Mouse (Mus musculus) duodenum, adult 2 months (tissue): ENCODE measurements around the gene Gm7257. TPM values are rescaled to one million over a fixed set of nuclear protein-coding genes. Genes with fewer than 3 reads are reported as not detected.

Experiments
- polyA plus RNA-seq: library from polyadenylated mRNA; depleted of rRNA; stranded (reverse); fragments of >200 nt; gene quantifications from 2 replicates; pipeline ENCODE4 v1.2.3, GENCODE M21; 2012; ENCODE audit warnings: low replicate concordance; rRNA removed

Gene Gm7257
- polyA plus RNA-seq: not detected in 2 replicates

DNA sequence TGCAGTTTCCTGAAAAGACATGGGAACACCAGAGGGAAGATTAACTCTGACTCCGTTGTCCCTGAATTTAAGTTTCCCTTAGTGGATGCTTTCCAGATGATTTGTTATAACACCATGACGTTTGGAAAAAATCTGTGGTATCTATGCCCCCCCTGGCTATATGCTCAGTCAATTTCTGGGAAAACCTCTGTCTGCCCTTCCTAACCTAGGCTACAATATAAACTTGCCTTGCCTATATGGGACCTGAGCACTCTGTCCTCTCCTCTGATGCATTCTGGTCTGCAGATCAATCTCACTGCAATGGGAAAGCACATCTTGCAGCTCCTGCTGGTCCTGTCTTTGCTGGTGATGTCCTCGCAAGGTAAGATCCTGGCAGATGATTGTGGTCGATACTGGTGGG is at the start of gene Gm7257:
Gene Gm7257, plus strand, starts transcription at position 301 of the 400 bp plus-strand sequence.

DNA sequence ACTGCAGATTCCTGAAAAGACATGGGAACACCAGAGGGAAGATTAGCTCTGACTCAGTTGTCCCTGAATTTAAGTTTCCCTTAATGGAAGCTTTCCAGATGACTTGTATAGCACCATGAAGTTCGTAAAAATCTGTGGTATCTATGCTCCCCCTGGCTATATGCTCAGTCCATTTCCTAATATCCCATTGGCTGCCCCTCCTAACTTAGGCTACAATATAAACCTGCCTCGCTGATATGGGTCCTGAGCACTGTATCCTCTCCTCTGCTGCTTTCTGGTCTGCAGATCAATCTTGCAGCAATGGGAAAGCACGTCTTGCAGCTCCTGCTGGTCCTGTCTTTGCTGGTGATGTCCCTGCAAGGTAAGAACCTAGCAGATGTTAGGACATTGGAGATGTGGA is 43.7 kb downstream of the Gm7257 start, which contains the start of gene Gm9513:
Gene Gm9513, plus strand, starts transcription at position 301 of the 400 bp plus-strand sequence.

Other genes starting within 250 kb of the Gm7257 start
- gene Gm9513, start 43.8 kb downstream of the Gm7257 start, polyA plus RNA-seq: not detected in 2 replicates
- gene Gm5615, start 110.1 kb downstream of the Gm7257 start, polyA plus RNA-seq: not detected in 2 replicates
- not detected in 2 replicates for gene Gm17689, start 150.8 kb downstream of the Gm7257 start, polyA plus RNA-seq
- not detected in 2 replicates for gene A630095E13Rik, start 211.5 kb downstream of the Gm7257 start, polyA plus RNA-seq